Mouse (Mus musculus) heart, adult 2 months (tissue): ENCODE results near the gene Aox4.

Source experiments
- CTCF ChIP-seq: fragments of 200-600 bp; IDR thresholded peaks from 2 replicates; pipeline ENCODE4 v1.8.1; 2022; ENCODE audit warnings: antibody characterized with exemption, mild to moderate bottlenecking, moderate library complexity
- EP300 ChIP-seq: fragments of 200-500 bp; IDR thresholded peaks from 2 replicates; pipeline ENCODE4 v1.6.1; 2011; ENCODE audit warnings: low read depth, low read length, control low read depth; ENCODE audit not compliant: insufficient read depth
- POLR2A ChIP-seq: fragments of 200-500 bp; IDR thresholded peaks from 2 replicates; pipeline ENCODE4 v1.6.1; 2011; ENCODE audit warnings: mild to moderate bottlenecking, low read depth, low read length, control low read depth; ENCODE audit not compliant: insufficient read depth

GRCm38 (mm10) chr1:58302015-58302414 lies 91.8 kb downstream of the Aox4 start:
- TF ChIP-seq POLR2A (no peak), CTCF (no peak), EP300 (no peak)
